Mouse (Mus musculus): ENCODE data around the gene Tfap2c. TPM values are rescaled to one million over a fixed set of nuclear protein-coding genes. Genes with fewer than 3 reads are reported as not detected.

Gene Tfap2c
- polyA plus RNA-seq, 1 experiment from 2014 or later: 0.33 TPM

DNA sequence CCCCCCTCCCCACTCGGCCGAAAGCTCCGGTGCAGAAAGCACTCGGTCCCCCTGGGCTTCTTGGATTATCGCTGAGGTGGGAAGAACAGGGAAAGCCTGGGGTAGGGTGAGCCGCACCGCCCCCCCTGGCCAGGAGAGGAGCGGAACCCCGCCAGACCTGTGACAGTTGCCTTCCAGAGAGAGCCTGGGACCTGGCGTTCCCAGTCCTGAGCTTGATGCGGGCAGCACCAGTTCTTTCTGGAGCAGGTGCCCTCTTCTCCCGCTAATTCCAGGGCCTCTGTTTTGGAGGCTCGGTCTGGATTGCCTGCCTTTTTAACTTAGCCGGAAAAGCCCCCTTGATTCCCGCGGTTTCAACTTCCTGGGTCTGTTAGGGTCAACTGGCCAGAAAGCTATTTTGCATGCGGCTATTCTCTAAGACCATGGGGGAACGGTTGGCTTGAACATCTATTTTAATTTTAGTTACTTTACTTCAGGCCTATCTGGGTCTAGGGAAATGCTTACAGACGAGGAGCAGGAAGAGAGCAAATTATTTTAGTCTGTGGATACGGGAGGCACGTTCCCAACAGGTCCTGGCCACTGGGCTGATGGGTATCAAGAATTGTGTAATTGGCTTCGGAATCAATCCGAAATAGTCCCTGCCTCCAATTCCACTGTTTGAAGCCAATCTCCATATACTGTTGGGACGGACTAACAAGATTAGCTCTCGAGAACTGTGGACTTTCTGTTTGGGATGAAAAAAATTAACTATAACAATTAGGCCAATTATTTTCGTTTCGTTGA is 1.4 kb upstream of the Tfap2c start:
- no peak overlapping the region for H3K27ac ChIP-seq (ENCODE audit: low read depth, low read length)
- peak overlapping the region; percentile 26; the same call in 1 of the 2 replicates for H3K4me3 ChIP-seq (ENCODE audit: low read depth, low read length)
- no peak overlapping the region for H3K9ac ChIP-seq (ENCODE audit: low read depth, low read length)
- WGBS: 3% methylated on average over 27 of the region's 27 CpGs
- peaks cover 3% of the 10 kb centered on the region; the same call in 1 of the 2 replicates for H3K4me1 ChIP-seq (replicated peaks; ENCODE audit: control insufficient read depth, insufficient read depth, low read length)
- DNase-seq (ENCODE audit: low spot score) (peak; percentile 44), ATAC-seq (replicated peaks; ENCODE audit: low FRiP score) (no peak)
- H3K36me3 ChIP-seq (ENCODE audit: control insufficient read depth, insufficient read depth, low read length): no peaks in the 10 kb centered on the region
- H3K4me2 ChIP-seq: no peak overlapping the region
- peaks cover 95% of the 10 kb centered on the region for H3K27me3 ChIP-seq (replicated peaks; ENCODE audit: control insufficient read depth, insufficient read depth, low read length)
- H3K9me3 ChIP-seq (ENCODE audit: control insufficient read depth, low read length): no peaks in the 10 kb centered on the region

DNA sequence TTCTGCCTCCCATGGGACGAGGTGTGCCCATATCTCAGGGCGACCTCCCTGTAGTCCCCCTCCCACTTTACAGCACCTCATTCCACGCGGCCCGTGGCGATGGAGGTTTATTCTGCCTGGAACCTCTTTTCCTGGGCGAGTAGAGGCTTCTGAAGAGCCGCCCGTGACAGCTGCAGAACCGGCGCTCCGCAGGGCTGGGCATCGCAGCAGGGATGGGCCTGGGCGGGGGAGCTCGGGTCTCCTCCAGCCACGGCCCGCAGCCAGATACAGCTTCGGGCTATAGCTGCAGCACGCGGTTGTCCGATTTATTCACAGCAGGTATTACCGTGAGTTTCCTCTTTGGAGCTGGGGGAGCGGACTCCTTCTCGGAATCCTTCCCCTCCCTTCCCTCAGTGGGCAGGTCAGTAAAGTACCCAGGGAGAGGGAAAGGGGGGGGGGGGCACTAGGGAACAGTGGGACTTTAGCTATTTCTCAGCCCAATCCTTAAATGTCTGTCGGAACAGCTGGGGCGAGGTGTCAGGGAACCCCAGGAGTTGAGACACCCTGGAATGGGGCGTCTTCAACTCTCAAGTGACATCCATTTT is 629 bp upstream of the Tfap2c start:
- H3K4me3 ChIP-seq (ENCODE audit: low read depth, low read length): peak overlapping the region; percentile 45; the same call in 1 of the 2 replicates
- H3K27me3 ChIP-seq (replicated peaks; ENCODE audit: control insufficient read depth, insufficient read depth, low read length): peaks cover 98% of the 10 kb centered on the region
- H3K4me1 ChIP-seq (replicated peaks; ENCODE audit: control insufficient read depth, insufficient read depth, low read length): peaks cover 3% of the 10 kb centered on the region; the same call in 1 of the 2 replicates
- H3K9ac ChIP-seq (ENCODE audit: low read depth, low read length): no peak overlapping the region
- 1% methylated on average over 27 of the region's 27 CpGs for WGBS
- no peak for ATAC-seq (replicated peaks; ENCODE audit: low FRiP score)
- DNase-seq (ENCODE audit: low spot score): peak; percentile 40
- H3K4me2 ChIP-seq: peak overlapping the region; percentile 64
- H3K9me3 ChIP-seq (ENCODE audit: control insufficient read depth, low read length): no peaks in the 10 kb centered on the region
- H3K36me3 ChIP-seq (ENCODE audit: control insufficient read depth, insufficient read depth, low read length): no peaks in the 10 kb centered on the region
- H3K27ac ChIP-seq (ENCODE audit: low read depth, low read length): no peak overlapping the region

DNA sequence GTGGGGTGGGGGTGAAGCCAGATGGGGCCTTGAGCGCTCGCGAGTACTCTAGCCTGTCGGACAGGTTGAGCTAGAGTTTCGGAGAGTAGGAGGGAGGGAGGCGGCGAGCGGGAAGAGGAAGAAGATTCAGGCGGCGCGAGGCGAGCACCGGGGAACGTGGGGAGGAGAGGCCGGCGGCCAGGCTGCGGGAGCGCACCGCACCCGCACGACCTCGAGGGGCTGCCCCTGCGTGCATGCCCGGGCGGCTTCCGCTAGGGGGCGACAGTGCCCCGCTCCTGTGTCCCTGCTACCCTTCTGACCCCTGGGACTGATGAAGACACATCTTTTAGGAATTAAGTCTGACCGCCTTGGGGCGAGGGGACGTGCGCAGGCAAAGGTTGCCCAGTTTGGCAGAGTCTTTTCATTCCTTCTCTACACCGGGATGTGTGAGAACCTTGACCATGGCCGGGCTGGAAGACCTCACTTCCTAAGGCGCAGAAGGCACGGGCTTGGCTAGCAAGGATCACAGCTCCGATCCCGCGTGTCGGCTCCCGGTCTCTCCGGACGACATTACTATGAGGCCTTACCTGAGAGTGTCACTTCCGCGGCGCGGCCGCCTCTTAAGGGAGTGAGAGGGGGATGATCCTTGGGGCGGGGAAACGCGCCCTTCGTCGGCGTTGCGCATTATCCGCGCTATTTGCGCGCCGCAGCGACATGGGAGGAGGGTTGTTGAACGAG is 1.1 kb downstream of the Tfap2c start:
- peaks cover 92% of the 10 kb centered on the region for H3K27me3 ChIP-seq (replicated peaks; ENCODE audit: control insufficient read depth, insufficient read depth, low read length)
- peak overlapping the region; percentile 48 for H3K4me2 ChIP-seq
- no peak overlapping the region for H3K27ac ChIP-seq (ENCODE audit: low read depth, low read length)
- H3K36me3 ChIP-seq (ENCODE audit: control insufficient read depth, insufficient read depth, low read length): no peaks in the 10 kb centered on the region
- H3K9me3 ChIP-seq (ENCODE audit: control insufficient read depth, low read length): no peaks in the 10 kb centered on the region
- peak overlapping the region; percentile 45; the same call in 1 of the 2 replicates for H3K4me3 ChIP-seq (ENCODE audit: low read depth, low read length)
- WGBS: under 1% methylated on average over 58 of the region's 62 CpGs
- H3K4me1 ChIP-seq (replicated peaks; ENCODE audit: control insufficient read depth, insufficient read depth, low read length): peaks cover 3% of the 10 kb centered on the region; the same call in 1 of the 2 replicates
- DNase-seq (ENCODE audit: low spot score) (peak; percentile 78), ATAC-seq (replicated peaks; ENCODE audit: low FRiP score) (peak; percentile 55)
- H3K9ac ChIP-seq (ENCODE audit: low read depth, low read length): no peak overlapping the region

DNA sequence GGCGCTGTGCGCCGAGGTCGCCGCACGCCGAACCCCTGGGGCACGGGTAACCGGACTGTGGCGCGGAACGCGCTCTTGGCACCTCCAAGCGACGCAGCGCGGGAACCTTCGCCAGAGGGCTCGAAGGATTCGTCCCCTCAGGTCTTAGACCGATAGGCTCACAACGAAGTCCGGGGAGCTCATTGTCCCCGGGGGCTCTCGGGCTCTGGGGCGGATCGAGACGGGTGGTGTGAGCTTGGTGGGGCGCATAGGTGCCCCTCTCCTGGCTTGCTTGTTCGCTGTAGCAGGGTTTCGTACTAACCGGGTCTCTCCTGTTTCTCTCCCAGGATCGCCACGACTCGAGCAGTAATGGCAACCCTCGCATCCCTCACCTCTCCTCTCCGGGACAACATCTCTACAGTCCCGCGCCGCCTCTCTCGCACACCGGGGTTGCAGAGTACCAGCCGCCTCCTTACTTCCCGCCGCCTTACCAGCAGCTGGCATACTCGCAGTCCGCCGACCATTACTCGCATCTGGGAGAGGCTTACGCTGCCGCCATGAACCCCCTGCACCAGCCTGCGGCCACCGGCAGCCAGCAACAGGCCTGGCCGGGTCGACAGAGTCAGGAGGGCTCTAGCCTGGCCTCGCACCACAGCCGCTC is 1.8 kb downstream of the Tfap2c start:
- DNase-seq (ENCODE audit: low spot score): peak; percentile 44
- H3K27me3 ChIP-seq (replicated peaks; ENCODE audit: control insufficient read depth, insufficient read depth, low read length): peaks cover 90% of the 10 kb centered on the region
- H3K9ac ChIP-seq (ENCODE audit: low read depth, low read length): no peak overlapping the region
- peak overlapping the region; percentile 24; the same call in 1 of the 2 replicates for H3K4me3 ChIP-seq (ENCODE audit: low read depth, low read length)
- no peaks in the 10 kb centered on the region for H3K9me3 ChIP-seq (ENCODE audit: control insufficient read depth, low read length)
- peak overlapping the region; percentile 48 for H3K4me2 ChIP-seq
- H3K4me1 ChIP-seq (replicated peaks; ENCODE audit: control insufficient read depth, insufficient read depth, low read length): peaks cover 3% of the 10 kb centered on the region; the same call in 1 of the 2 replicates
- no peak for ATAC-seq (replicated peaks; ENCODE audit: low FRiP score)
- no peaks in the 10 kb centered on the region for H3K36me3 ChIP-seq (ENCODE audit: control insufficient read depth, insufficient read depth, low read length)
- H3K27ac ChIP-seq (ENCODE audit: low read depth, low read length): no peak overlapping the region
- WGBS: 3% methylated on average over 57 of the region's 57 CpGs

DNA sequence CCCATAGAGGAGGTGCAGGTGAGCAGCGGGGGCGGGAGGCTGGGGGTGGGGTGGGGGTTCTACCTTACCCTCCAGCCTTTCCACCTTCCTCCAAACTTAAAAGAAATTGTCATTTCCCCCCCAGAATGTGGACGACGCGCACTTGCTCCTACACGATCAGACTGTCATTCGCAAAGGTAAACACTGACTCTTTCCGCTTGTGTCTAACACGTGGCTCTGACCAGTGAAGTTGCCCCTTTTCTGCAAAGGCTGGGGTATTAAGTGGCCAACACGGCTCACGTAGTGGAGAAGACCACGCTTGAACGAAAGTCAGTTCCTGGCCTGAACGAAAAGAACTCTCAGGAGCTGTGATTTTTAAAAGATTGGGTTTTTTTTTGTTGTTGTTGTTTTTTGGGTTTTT is 2.5 kb downstream of the Tfap2c start:
- WGBS: 5% methylated on average over 14 of the region's 14 CpGs
- DNase-seq (ENCODE audit: low spot score): no peak
- no peak overlapping the region for H3K27ac ChIP-seq (ENCODE audit: low read depth, low read length)
- no peaks in the 10 kb centered on the region for H3K36me3 ChIP-seq (ENCODE audit: control insufficient read depth, insufficient read depth, low read length)
- no peaks in the 10 kb centered on the region for H3K9me3 ChIP-seq (ENCODE audit: control insufficient read depth, low read length)
- H3K4me2 ChIP-seq: no peak overlapping the region
- peaks cover 89% of the 10 kb centered on the region for H3K27me3 ChIP-seq (replicated peaks; ENCODE audit: control insufficient read depth, insufficient read depth, low read length)
- no peak for ATAC-seq (replicated peaks; ENCODE audit: low FRiP score)
- peaks cover 3% of the 10 kb centered on the region; the same call in 1 of the 2 replicates for H3K4me1 ChIP-seq (replicated peaks; ENCODE audit: control insufficient read depth, insufficient read depth, low read length)
- H3K9ac ChIP-seq (ENCODE audit: low read depth, low read length): no peak overlapping the region
- H3K4me3 ChIP-seq (ENCODE audit: low read depth, low read length): no peak overlapping the region

DNA sequence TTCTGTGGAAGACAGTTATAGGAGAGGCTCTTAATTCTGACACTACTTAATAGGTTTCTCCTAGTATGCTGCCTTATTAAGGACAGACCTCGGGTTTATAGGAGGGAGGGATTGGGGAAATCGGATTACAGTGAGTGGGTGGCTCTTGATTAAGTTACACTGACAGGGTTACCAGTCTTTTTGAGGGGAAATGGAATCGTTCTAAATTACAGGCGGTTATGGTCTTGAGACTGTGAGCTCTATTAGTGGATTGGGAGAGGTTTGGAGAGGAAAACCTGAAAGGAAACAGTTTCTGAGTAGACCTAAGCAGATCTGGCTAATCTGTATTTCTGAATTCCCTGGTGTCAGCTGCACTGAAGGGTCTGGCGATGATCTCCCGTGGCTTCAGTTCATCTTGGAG is 3.3 kb downstream of the Tfap2c start:
- H3K4me1 ChIP-seq (replicated peaks; ENCODE audit: control insufficient read depth, insufficient read depth, low read length): peaks cover 3% of the 10 kb centered on the region; the same call in 1 of the 2 replicates
- no peak overlapping the region for H3K4me3 ChIP-seq (ENCODE audit: low read depth, low read length)
- ATAC-seq (replicated peaks; ENCODE audit: low FRiP score): no peak
- no peak overlapping the region for H3K9ac ChIP-seq (ENCODE audit: low read depth, low read length)
- no peak overlapping the region for H3K4me2 ChIP-seq
- WGBS: 4% methylated on average over 6 of the region's 6 CpGs
- H3K27ac ChIP-seq (ENCODE audit: low read depth, low read length): no peak overlapping the region
- peaks cover 84% of the 10 kb centered on the region for H3K27me3 ChIP-seq (replicated peaks; ENCODE audit: control insufficient read depth, insufficient read depth, low read length)
- no peaks in the 10 kb centered on the region for H3K36me3 ChIP-seq (ENCODE audit: control insufficient read depth, insufficient read depth, low read length)
- no peak for DNase-seq (ENCODE audit: low spot score)
- H3K9me3 ChIP-seq (ENCODE audit: control insufficient read depth, low read length): no peaks in the 10 kb centered on the region

DNA sequence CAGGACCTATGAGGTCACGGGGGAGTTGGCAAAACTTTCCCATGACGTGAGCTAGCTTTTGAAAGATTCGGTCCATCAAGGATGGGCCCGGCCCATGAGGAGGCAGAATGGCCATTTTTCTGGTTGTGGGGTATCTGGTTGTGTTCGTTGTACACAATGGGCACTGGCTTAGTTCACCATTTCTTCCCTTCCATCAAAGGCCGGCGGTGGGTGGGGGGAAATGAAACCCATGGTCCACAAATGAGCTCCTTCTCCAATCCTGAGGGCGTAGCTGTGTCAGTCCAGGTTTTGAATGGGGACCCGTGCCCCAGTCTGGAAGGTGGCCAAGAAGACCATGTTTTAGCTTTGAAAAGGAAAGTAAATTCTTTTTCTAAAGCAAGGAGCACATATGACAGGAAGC is 4.8 kb downstream of the Tfap2c start:
- Histone ChIP-seq H3K4me1 (replicated peaks; ENCODE audit: control insufficient read depth, insufficient read depth, low read length) (peaks cover 3% of the 10 kb centered on the region; the same call in 1 of the 2 replicates), H3K9me3 (ENCODE audit: control insufficient read depth, low read length) (no peaks in the 10 kb centered on the region), H3K27ac (ENCODE audit: low read depth, low read length) (no peak overlapping the region), H3K36me3 (ENCODE audit: control insufficient read depth, insufficient read depth, low read length) (no peaks in the 10 kb centered on the region), H3K9ac (ENCODE audit: low read depth, low read length) (no peak overlapping the region), H3K4me3 (ENCODE audit: low read depth, low read length) (no peak overlapping the region), H3K4me2 (no peak overlapping the region), H3K27me3 (replicated peaks; ENCODE audit: control insufficient read depth, insufficient read depth, low read length) (peaks cover 77% of the 10 kb centered on the region)
- DNase-seq (ENCODE audit: low spot score) (no peak), ATAC-seq (replicated peaks; ENCODE audit: low FRiP score) (no peak)
- WGBS: 74% methylated on average over 9 of the region's 9 CpGs

DNA sequence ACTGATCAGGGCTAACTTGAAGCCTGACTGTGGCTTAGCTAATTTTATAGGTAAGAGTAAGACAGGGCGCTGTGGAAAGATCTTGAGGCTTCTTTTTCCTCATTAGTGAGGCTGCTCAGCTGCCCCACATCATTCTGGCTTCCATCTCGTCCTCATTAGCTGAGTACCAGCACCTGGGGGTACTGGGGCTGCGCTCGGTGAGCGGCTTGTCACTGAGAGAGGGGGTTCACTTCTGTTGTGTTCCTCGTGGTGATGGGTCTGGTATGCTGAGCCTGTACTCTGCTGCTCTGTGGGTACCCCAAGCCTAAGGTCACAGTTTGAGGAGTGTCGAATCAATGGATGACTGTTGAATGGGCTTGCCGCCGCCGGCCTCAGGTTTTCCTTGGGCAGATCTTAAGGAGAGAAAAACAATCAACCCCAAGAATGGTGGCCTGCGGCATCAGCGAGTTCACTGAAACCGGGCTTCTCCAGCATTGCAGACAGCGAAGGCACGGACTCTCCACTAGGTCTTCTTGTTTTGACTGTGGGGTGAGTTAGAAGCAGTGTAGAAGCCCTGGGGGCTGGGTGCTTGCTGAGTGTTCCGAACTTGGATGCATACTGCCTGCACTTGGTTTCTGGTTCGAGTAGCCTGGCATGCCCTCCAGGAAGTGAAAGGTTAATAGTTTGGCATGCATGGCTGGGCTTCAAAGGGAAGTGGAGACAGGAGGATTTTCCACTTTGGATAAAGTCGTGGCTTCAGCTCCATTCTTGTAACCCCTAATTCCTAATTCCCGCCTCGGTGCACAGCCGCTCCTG is 9.5 kb downstream of the Tfap2c start:
- no peak for DNase-seq (ENCODE audit: low spot score)
- ATAC-seq (replicated peaks; ENCODE audit: low FRiP score): no peak
- H3K9me3 ChIP-seq (ENCODE audit: control insufficient read depth, low read length): no peaks in the 10 kb centered on the region
- H3K4me3 ChIP-seq (ENCODE audit: low read depth, low read length): no peak overlapping the region
- no peaks in the 10 kb centered on the region for H3K4me1 ChIP-seq (replicated peaks; ENCODE audit: control insufficient read depth, insufficient read depth, low read length)
- peaks cover 50% of the 10 kb centered on the region for H3K27me3 ChIP-seq (replicated peaks; ENCODE audit: control insufficient read depth, insufficient read depth, low read length)
- no peaks in the 10 kb centered on the region for H3K36me3 ChIP-seq (ENCODE audit: control insufficient read depth, insufficient read depth, low read length)
- WGBS: 60% methylated on average over 21 of the region's 21 CpGs
- no peak overlapping the region for H3K27ac ChIP-seq (ENCODE audit: low read depth, low read length)
- no peak overlapping the region for H3K9ac ChIP-seq (ENCODE audit: low read depth, low read length)
- H3K4me2 ChIP-seq: no peak overlapping the region
